In the genomic region with DNA sequence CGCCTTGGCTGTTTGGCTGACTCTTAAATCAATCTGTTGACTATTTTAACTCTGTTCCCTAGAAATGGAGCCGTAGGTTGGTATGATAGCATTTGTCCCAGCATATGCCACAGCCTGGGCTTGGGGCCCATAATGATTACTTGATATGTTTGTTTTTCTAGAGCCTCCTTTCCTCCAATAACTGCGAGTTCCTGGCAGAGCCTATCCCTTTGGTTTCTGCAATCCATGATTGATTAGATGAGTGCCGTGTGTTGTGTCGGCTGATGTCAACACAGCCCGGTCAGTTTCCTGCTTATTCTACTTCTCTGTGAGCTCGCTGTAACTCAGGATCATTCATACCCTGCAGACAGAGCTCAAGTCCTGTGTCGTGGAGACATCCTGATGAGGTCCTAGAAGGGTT, we compare ENCODE assay signal across 18 mouse cellular contexts.
A peak's percentile ranks its signal among the peaks of the same experiment; 100 is the strongest.
DNase-seq lines count a peak whose midpoint lies in the region; ATAC-seq and TF ChIP-seq lines count a peak whose summit lies in the region.
"Had no signal": no experiment of that assay in that cellular context is flagged by ENCODE, and none has a peak within 500 bp of the region (broad histone marks: within the 10 kb centered on the region; RNA-seq: fewer than 3 reads in every experiment).

No protein-coding gene starts in this region.

- intact Hi-C loops in gastrocnemius, adult 2 months (cut with DNase I): loop anchor here (10.0 kb wide), 1 partner anchor 425 kb away; no protein-coding TSS in a partner anchor

- H3K4me3 ChIP-seq in gastrocnemius, adult 2 months: peak overlapping the region; percentile 21; the same call in 1 of the 2 replicates
- H3K4me3 ChIP-seq in lung, postnatal 0 days (ENCODE audit: low read depth, low read length): no peak overlapping the region
- no peak overlapping the region for H3K4me3 ChIP-seq in midbrain, embryonic 11.5 days (ENCODE audit: low read depth, low read length)
- H3K4me3 ChIP-seq: embryonic facial prominence, embryonic 10.5 days; erythroblast, embryonic 14.5 days; hindbrain, embryonic 15.5 days; neural tube, embryonic 13.5 days had no signal

- TF ChIP-seq CTCF in gastrocnemius, adult 2 months (IDR thresholded peaks at IDR 0.05): no peak
- TF ChIP-seq CTCF in lung, postnatal 0 days (IDR thresholded peaks at IDR 0.05): no peak

- H3K27me3 ChIP-seq in lung, postnatal 0 days (replicated peaks; ENCODE audit: insufficient read depth, low read length): no peaks in the 10 kb centered on the region
- H3K27me3 ChIP-seq in midbrain, embryonic 11.5 days (ENCODE audit: control insufficient read depth, insufficient read depth, low read length): no peaks in the 10 kb centered on the region
- H3K27me3 ChIP-seq: hindbrain, embryonic 15.5 days; neural tube, embryonic 13.5 days had no signal

- H3K9me3 ChIP-seq in lung, postnatal 0 days (ENCODE audit: low read length): no peaks in the 10 kb centered on the region
- H3K9me3 ChIP-seq in midbrain, embryonic 11.5 days (ENCODE audit: control insufficient read depth, low read length): no peaks in the 10 kb centered on the region
- H3K9me3 ChIP-seq: embryonic facial prominence, embryonic 10.5 days; hindbrain, embryonic 15.5 days; neural tube, embryonic 13.5 days had no signal

- peaks cover 9% of the 10 kb centered on the region for H3K4me1 ChIP-seq in lung, postnatal 0 days (ENCODE audit: insufficient read depth, low read depth, low read length)
- no peaks in the 10 kb centered on the region for H3K4me1 ChIP-seq in midbrain, embryonic 11.5 days (ENCODE audit: control insufficient read depth, insufficient read depth, low read length)

- H3K36me3 ChIP-seq in lung, postnatal 0 days (ENCODE audit: insufficient read depth, low read length): no peaks in the 10 kb centered on the region
- no peaks in the 10 kb centered on the region for H3K36me3 ChIP-seq in midbrain, embryonic 11.5 days (ENCODE audit: control insufficient read depth, insufficient read depth, low read length)
- H3K36me3 ChIP-seq: embryonic facial prominence, embryonic 10.5 days; G1E; hindbrain, embryonic 15.5 days; neural tube, embryonic 13.5 days had no signal

- peak overlapping the region; percentile 59 for H3K27ac ChIP-seq in gastrocnemius, adult 2 months
- no peak overlapping the region for H3K27ac ChIP-seq in lung, postnatal 0 days (ENCODE audit: low read length)
- no peak overlapping the region for H3K27ac ChIP-seq in midbrain, embryonic 11.5 days (ENCODE audit: low read depth, low read length)
- H3K27ac ChIP-seq: embryonic facial prominence, embryonic 10.5 days; hindbrain, embryonic 15.5 days; liver, embryonic 14.5 days; neural tube, embryonic 13.5 days had no signal

- no peak overlapping the region for H3K4me2 ChIP-seq in lung, postnatal 0 days (replicated peaks; ENCODE audit: low read depth, low read length)
- H3K4me2 ChIP-seq in midbrain, embryonic 11.5 days: no peak overlapping the region
- H3K4me2 ChIP-seq: heart, embryonic 11.5 days; hindbrain, embryonic 15.5 days; neural tube, embryonic 13.5 days had no signal

- TF ChIP-seq EP300 in lung, postnatal 0 days (IDR thresholded peaks at IDR 0.05): no peak

- ATAC-seq in lung, postnatal 0 days: peak; percentile 25
- ATAC-seq in midbrain, embryonic 11.5 days (ENCODE audit: low FRiP score): no peak
- ATAC-seq: intestine, postnatal 0 days had no signal

- no peak overlapping the region for H3K9ac ChIP-seq in lung, postnatal 0 days (replicated peaks; ENCODE audit: low read depth)
- H3K9ac ChIP-seq in midbrain, embryonic 11.5 days (ENCODE audit: low read length): no peak overlapping the region
- H3K9ac ChIP-seq: hindbrain, embryonic 15.5 days; liver, embryonic 14.5 days; neural tube, embryonic 13.5 days had no signal

- peak; percentile 26 for DNase-seq in gastrocnemius, adult 2 months
- DNase-seq in gastrocnemius, postnatal 10 days: no peak
- DNase-seq in NIH3T3 (ENCODE audit: low read depth): peak; percentile 43
- DNase-seq in layer of hippocampus, adult 18-20 months (ENCODE audit: low spot score in 2 of 2): peak; percentile 57 to 84
- DNase-seq in lung, postnatal 0 days (ENCODE audit: low spot score): no peak
- DNase-seq in midbrain, embryonic 11.5 days (ENCODE audit: low spot score, missing footprints): no peak
- no peak for DNase-seq in urinary bladder, adult 18-20 months (ENCODE audit: low spot score in 2 of 2)
- DNase-seq: cerebellum, adult 11 months; cerebellum, postnatal 36 days; left cerebral cortex, postnatal 4 days had no signal

- 38% methylated on average over 8 of the region's 8 CpGs for WGBS in lung, postnatal 0 days
- 89% methylated on average over 8 of the region's 8 CpGs for WGBS in midbrain, embryonic 11.5 days

Comparison
In these comparisons a context has a peak if more than half of its experiments do, and no peak if none do; other contexts are left out.
1. DNase-seq: peak in gastrocnemius, adult 2 months (single experiment), NIH3T3 (single experiment) and layer of hippocampus, adult 18-20 months (2 of 2); none in gastrocnemius, postnatal 10 days (single experiment), lung, postnatal 0 days (single experiment), midbrain, embryonic 11.5 days (single experiment) and urinary bladder, adult 18-20 months (0 of 2).